Mouse (Mus musculus) ES-E14 (cell line): ENCODE results near the gene Rufy4. TPM values are rescaled to one million over a fixed set of nuclear protein-coding genes. Genes with fewer than 3 reads are reported as not detected.

Source experiments
- DNase-seq: peaks from one replicate; pipeline ENCODE4 v3.0.0-alpha.2; 2013; ENCODE audit warnings: low read depth, low spot score
- H3K27ac ChIP-seq: 2 replicates; pipeline ENCODE4 v1.5.1; 2012; ENCODE audit warnings: low read depth, mild to moderate bottlenecking, low read length, moderate library complexity, mixed read lengths; ENCODE audit not compliant: poor library complexity, insufficient read depth, severe bottlenecking
- H3K36me3 ChIP-seq: 2 replicates; pipeline ENCODE4 v1.6.1; 2012; ENCODE audit warnings: mild to moderate bottlenecking, low read length, moderate library complexity, mixed read lengths; ENCODE audit not compliant: control insufficient read depth, poor library complexity, insufficient read depth, severe bottlenecking
- H3K4me1 ChIP-seq, 2 experiments: fragments of 150-350 bp in 1 of 2; sonication (generic) in 1 of 2; 2 replicates each; pipeline ENCODE4 v1.6.1; 2012; ENCODE audit warnings: low read length in 2 of 2, mild to moderate bottlenecking in 1 of 2, mixed read lengths in 1 of 2; ENCODE audit not compliant: control insufficient read depth in 2 of 2, insufficient read depth in 2 of 2, poor library complexity in 1 of 2
- H3K4me3 ChIP-seq, 2 experiments: fragments of 150-350 bp in 1 of 2; sonication (generic) in 1 of 2; 2 replicates each; pipeline ENCODE4 v1.5.1; 2012; ENCODE audit warnings: low read length in 2 of 2, low read depth in 1 of 2, mild to moderate bottlenecking in 1 of 2, mixed read lengths in 1 of 2; ENCODE audit not compliant: insufficient read depth in 1 of 2, poor library complexity in 1 of 2, severe bottlenecking in 1 of 2
- H3K9ac ChIP-seq: 2 replicates; pipeline ENCODE4 v1.6.1; 2012; ENCODE audit warnings: low read depth, mild to moderate bottlenecking, low read length, mixed read lengths; ENCODE audit not compliant: poor library complexity, insufficient read depth, severe bottlenecking
- H3K9me3 ChIP-seq: fragments of 150-350 bp; sonication (generic); 2 replicates; pipeline ENCODE4 v1.6.1; 2012; ENCODE audit warnings: low read depth, mild to moderate bottlenecking, low read length; ENCODE audit not compliant: control insufficient read depth, insufficient read depth
- CHD2 ChIP-seq: IDR thresholded peaks from 2 replicates; pipeline ENCODE4 v1.6.1; 2014; ENCODE audit warnings: mild to moderate bottlenecking, low read depth, low read length, inconsistent platforms
- HCFC1 ChIP-seq: IDR thresholded peaks from 2 replicates; pipeline ENCODE4 v1.6.1; 2012; ENCODE audit warnings: low read length, inconsistent platforms, borderline replicate concordance; ENCODE audit not compliant: insufficient read depth
- MAFK ChIP-seq: IDR thresholded peaks from 2 replicates; pipeline ENCODE4 v1.6.1; 2014; ENCODE audit warnings: mild to moderate bottlenecking, low read depth, low read length, inconsistent platforms; ENCODE audit not compliant: insufficient read depth
- ZC3H11A ChIP-seq: IDR thresholded peaks from 2 replicates; pipeline ENCODE4 v1.6.1; 2012; ENCODE audit warnings: low read depth, mild to moderate bottlenecking, inconsistent platforms, low read length, borderline replicate concordance
- ZNF384 ChIP-seq: IDR thresholded peaks from 2 replicates; pipeline ENCODE4 v1.6.1; 2012; ENCODE audit warnings: low read depth, low read length, inconsistent platforms
- in situ Hi-C, 2 experiments: fragments of 600-800 bp; cut with MboI; formaldehyde crosslinking; loops; one replicate each; pipeline ENCODE4 v1.15.1; 2025; ENCODE audit warnings: low sequenced_read_pairs in 2 of 2, inconsistent platforms in 1 of 2; ENCODE audit not compliant: unreplicated experiment in 2 of 2
- total RNA-seq: library from RNA; depleted of rRNA; stranded (reverse); fragments of 300-350 nt; gene quantifications from 2 replicates; pipeline ENCODE4 v1.2.3, GENCODE M21; 2012

Rufy4 gene
- total RNA-seq, 1 experiment = not detected

DNA sequence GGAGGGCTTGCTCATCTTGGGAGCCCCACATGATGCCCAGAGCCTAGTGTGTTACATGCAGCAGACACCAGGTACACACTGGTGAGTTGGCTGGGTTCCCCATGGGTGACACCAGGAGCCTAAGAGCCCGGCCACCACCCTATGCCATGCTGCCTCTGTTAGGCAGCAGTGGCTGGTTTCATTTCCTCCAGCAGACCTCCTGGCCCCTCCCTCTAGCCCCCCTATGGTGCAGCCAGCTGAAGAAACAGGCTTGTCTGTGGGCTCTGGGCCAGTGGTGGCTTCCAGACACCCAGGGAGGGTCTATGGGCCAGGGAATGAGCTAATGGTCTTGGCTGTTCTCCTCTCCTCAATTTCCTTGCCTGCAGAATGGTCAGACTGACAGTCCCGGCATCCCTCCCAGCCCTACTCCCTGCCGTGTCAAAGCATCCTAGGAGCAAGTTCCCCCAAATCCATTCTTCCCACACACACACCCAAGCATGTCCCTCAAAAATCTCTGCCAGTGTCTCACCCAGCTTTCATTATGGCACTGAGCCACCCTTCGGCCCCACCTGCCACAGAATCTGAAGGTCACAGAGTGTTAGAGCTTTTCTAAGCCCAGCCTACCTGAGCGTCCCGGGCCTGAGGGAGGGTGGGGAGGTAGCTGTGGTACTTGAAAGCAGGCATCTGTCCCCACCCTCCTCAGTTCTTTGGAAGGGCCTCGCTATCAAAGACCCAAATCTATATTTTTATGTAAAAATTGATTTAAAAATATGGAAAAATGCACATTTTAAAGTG lies 30.7 kb upstream of the Rufy4 start:
- no peak overlapping the region for H3K9ac ChIP-seq
- H3K4me3 ChIP-seq = no peak overlapping the region
- H3K4me1 ChIP-seq = peaks cover 3 to 32% of the 10 kb centered on the region in 2 experiments; a peak in 3 of 4 replicates
- no peak for DNase-seq
- no peaks in the 10 kb centered on the region for H3K9me3 ChIP-seq
- no peak overlapping the region for H3K27ac ChIP-seq
- TF ChIP-seq CHD2 = no peak
- no peak for TF ChIP-seq HCFC1
- TF ChIP-seq MAFK = no peak
- no peak for TF ChIP-seq ZC3H11A
- TF ChIP-seq ZNF384 = no peak
- in situ Hi-C loops = no loop called here
- H3K36me3 ChIP-seq = no peaks in the 10 kb centered on the region

DNA sequence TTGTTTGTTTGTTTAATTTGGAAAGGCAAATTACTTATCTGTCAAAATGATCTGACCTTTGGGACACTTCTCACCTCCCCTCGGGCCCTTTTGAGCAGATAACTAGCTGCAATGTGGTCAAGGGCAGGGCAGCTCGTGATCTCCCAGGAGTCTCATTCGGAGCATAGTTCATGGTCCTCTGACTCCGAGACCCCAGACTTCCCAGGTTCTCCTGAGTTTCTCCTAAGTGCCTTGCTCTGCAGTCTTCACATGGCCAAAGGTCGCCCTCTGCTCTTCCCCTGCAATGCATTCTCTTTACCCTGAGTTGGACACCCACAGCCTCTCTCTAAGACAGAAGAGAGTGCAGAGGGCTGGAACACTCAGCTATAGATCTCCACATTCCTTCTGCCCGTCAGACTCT lies 30.0 kb upstream of the Rufy4 start:
- in situ Hi-C loops = no loop called here
- TF ChIP-seq ZC3H11A = no peak
- TF ChIP-seq ZNF384 = no peak
- no peak for TF ChIP-seq HCFC1
- TF ChIP-seq MAFK = no peak
- TF ChIP-seq CHD2 = no peak
- H3K27ac ChIP-seq = no peak overlapping the region

GRCm38 (mm10) chr1:74095728-74096127 lies 29.6 kb upstream of the Rufy4 start:
- H3K4me1 ChIP-seq = peaks cover 3 to 33% of the 10 kb centered on the region in 2 experiments; a peak in 3 of 4 replicates
- no peak overlapping the region for H3K4me3 ChIP-seq
- TF ChIP-seq HCFC1 (no peak), CHD2 (no peak), MAFK (no peak), ZC3H11A (no peak), ZNF384 (no peak)
- in situ Hi-C loops = no loop called here
- no peaks in the 10 kb centered on the region for H3K9me3 ChIP-seq
- H3K9ac ChIP-seq = no peak overlapping the region
- DNase-seq = no peak
- no peaks in the 10 kb centered on the region for H3K36me3 ChIP-seq
- no peak overlapping the region for H3K27ac ChIP-seq

More for the DNA sequence above, 30.0 kb upstream of the Rufy4 start:
- Histone ChIP-seq H3K4me3 (no peak overlapping the region), H3K9ac (no peak overlapping the region), H3K4me1 (peaks cover 3 to 35% of the 10 kb centered on the region in 2 experiments; a peak in 3 of 4 replicates), H3K9me3 (no peaks in the 10 kb centered on the region), H3K36me3 (no peaks in the 10 kb centered on the region)
- no peak for DNase-seq

DNA sequence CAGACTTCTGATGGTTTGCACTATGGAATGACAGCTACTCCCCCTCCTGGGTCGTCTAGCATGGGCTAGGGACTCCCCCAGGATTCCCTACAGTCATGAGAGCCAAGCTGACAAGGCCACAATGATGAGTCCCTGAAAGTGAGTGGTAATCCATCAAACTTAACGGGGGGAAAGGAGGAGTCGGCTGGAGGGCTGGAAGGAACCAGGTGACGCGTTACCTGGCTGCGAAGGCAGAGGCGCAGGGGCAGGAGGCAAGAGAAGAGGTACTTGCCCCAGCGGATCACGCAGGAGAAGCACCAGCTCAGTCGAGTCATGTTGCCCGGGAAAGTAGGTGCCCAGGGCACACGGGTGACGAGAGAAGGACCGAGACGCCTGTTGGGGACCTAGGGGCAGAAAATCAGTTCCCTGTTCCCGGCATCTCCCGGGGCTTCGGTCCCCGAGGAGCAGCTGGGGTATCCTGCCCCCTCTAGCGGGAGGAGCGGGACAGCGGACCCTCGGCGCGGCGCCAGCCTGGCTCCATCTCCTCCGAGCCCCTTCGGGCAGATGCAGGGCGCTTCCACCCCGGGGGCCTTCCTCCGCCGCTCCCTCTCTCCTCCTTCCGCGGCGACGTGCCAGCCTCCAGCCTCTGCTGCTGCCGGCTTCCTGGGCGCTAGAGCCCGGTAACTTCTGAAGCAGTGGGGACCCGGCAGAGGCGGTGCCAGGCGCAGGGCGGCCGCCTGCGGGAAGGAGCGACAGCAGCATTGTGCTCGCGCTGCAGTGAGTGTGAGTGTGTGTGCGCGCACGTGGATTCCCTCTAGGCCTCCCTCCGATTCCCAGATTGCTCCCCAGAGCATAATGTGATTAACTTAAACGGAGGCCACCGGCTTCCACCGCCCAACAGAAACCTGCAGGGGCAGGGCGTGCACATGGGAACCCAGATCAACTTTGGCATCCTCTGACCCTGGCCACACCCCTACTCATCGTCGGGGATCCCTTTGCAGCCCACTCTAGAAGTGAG lies 27.0 kb upstream of the Rufy4 start:
- no peak for TF ChIP-seq ZC3H11A
- TF ChIP-seq HCFC1 = no peak
- no peak for TF ChIP-seq ZNF384
- TF ChIP-seq MAFK = no peak
- no peak for TF ChIP-seq CHD2
- Histone ChIP-seq H3K36me3 (no peaks in the 10 kb centered on the region), H3K4me1 (peaks cover 2 to 17% of the 10 kb centered on the region in 2 experiments; a peak in 3 of 4 replicates), H3K4me3 (peak overlapping the region; percentile 64 to 87), H3K27ac (no peak overlapping the region), H3K9me3 (no peaks in the 10 kb centered on the region), H3K9ac (peak overlapping the region; percentile 67)
- in situ Hi-C loops = no loop called here
- no peak for DNase-seq
